Comparison of ENCODE assay signal across 7 mouse cellular contexts in genomic region chr9:96669877-96670276, GRCm38 (mm10). TPM values are rescaled to one million over a fixed set of nuclear protein-coding genes. Genes with fewer than 3 reads are reported as not detected.
A peak's percentile ranks its signal among the peaks of the same experiment; 100 is the strongest.
DNase-seq lines count a peak whose midpoint lies in the region; ATAC-seq lines count a peak whose summit lies in the region.

No protein-coding gene starts in this region.

- no peaks in the 10 kb centered on the region for H3K4me1 ChIP-seq in embryonic facial prominence, embryonic 12.5 days
- H3K4me1 ChIP-seq in limb, embryonic 11.5 days (ENCODE audit: control insufficient read depth, insufficient read depth, low read length) = no peaks in the 10 kb centered on the region
- H3K4me1 ChIP-seq in midbrain, embryonic 14.5 days (ENCODE audit: control insufficient read depth, insufficient read depth, low read length) = no peaks in the 10 kb centered on the region

- DNase-seq in adrenal gland, postnatal 25 days = peak; percentile 94
- peak; percentile 100 for DNase-seq in heart, adult 11 months
- DNase-seq in kidney, adult 18-20 months = peak; percentile 95
- peak; percentile 96 for DNase-seq in limb, embryonic 11.5 days (ENCODE audit: low spot score)
- DNase-seq in midbrain, embryonic 14.5 days = peak; percentile 98
- peak; percentile 85 to 92 for DNase-seq in spleen, adult 18-20 months

- H3K9me3 ChIP-seq in embryonic facial prominence, embryonic 12.5 days = no peaks in the 10 kb centered on the region
- H3K9me3 ChIP-seq in limb, embryonic 11.5 days (ENCODE audit: control insufficient read depth, low read length) = no peaks in the 10 kb centered on the region
- no peaks in the 10 kb centered on the region for H3K9me3 ChIP-seq in midbrain, embryonic 14.5 days (ENCODE audit: control insufficient read depth, low read length)

- no peaks in the 10 kb centered on the region for H3K36me3 ChIP-seq in embryonic facial prominence, embryonic 12.5 days
- no peaks in the 10 kb centered on the region for H3K36me3 ChIP-seq in limb, embryonic 11.5 days (ENCODE audit: control insufficient read depth, insufficient read depth, low read length)
- H3K36me3 ChIP-seq in midbrain, embryonic 14.5 days (ENCODE audit: control insufficient read depth, insufficient read depth, low read length) = no peaks in the 10 kb centered on the region

- peak; percentile 99 for ATAC-seq in embryonic facial prominence, embryonic 12.5 days (ENCODE audit: insufficient number of reproducible peaks, insufficient read depth, low FRiP score, low TSS enrichment)
- ATAC-seq in limb, embryonic 11.5 days (ENCODE audit: insufficient number of reproducible peaks, low FRiP score, low TSS enrichment, low read depth) = peak; percentile 98
- peak; percentile 100 for ATAC-seq in midbrain, embryonic 14.5 days (ENCODE audit: low FRiP score, low TSS enrichment)

- peak overlapping the region; percentile 61 for H3K4me2 ChIP-seq in embryonic facial prominence, embryonic 12.5 days (replicated peaks)
- H3K4me2 ChIP-seq in limb, embryonic 11.5 days (ENCODE audit: low read depth, severe bottlenecking) = peak overlapping the region; percentile 48
- H3K4me2 ChIP-seq in midbrain, embryonic 14.5 days (ENCODE audit: low read length) = peak overlapping the region; percentile 60

- H3K9ac ChIP-seq in embryonic facial prominence, embryonic 12.5 days = no peak overlapping the region
- H3K9ac ChIP-seq in limb, embryonic 11.5 days (ENCODE audit: low read length) = peak overlapping the region; percentile 43; the same call in 1 of the 2 replicates
- H3K9ac ChIP-seq in midbrain, embryonic 14.5 days (replicated peaks; ENCODE audit: low read length) = peak overlapping the region; percentile 42; the same call in 1 of the 2 replicates

- H3K4me3 ChIP-seq in embryonic facial prominence, embryonic 12.5 days = peak overlapping the region; percentile 36
- H3K4me3 ChIP-seq in limb, embryonic 11.5 days (ENCODE audit: low read depth, low read length) = peak overlapping the region; percentile 20; the same call in 1 of the 2 replicates
- H3K4me3 ChIP-seq in midbrain, embryonic 14.5 days (replicated peaks; ENCODE audit: low read depth, low read length) = peak overlapping the region; percentile 37

- no peaks in the 10 kb centered on the region for H3K27me3 ChIP-seq in embryonic facial prominence, embryonic 12.5 days
- H3K27me3 ChIP-seq in limb, embryonic 11.5 days (ENCODE audit: control insufficient read depth, insufficient read depth, low read length) = no peaks in the 10 kb centered on the region
- H3K27me3 ChIP-seq in midbrain, embryonic 14.5 days (ENCODE audit: control insufficient read depth, insufficient read depth, low read length) = no peaks in the 10 kb centered on the region

- H3K27ac ChIP-seq in embryonic facial prominence, embryonic 12.5 days = peak overlapping the region; percentile 79
- H3K27ac ChIP-seq in limb, embryonic 11.5 days (replicated peaks; ENCODE audit: low read depth, low read length) = no peak overlapping the region
- H3K27ac ChIP-seq in midbrain, embryonic 14.5 days (replicated peaks; ENCODE audit: low read depth, low read length) = peak overlapping the region; percentile 85

- 3% methylated on average over 15 of the region's 15 CpGs for WGBS in embryonic facial prominence, embryonic 12.5 days
- WGBS in limb, embryonic 11.5 days = 2% methylated on average over 15 of the region's 15 CpGs
- 2% methylated on average over 15 of the region's 15 CpGs for WGBS in midbrain, embryonic 14.5 days

RNA-seq across cellular contexts. Expression of gene Rasa2, which starts 38.5 kb away (rescaled TPM):
- 9.3 and 15.5 TPM in 2 replicates for total RNA-seq in adrenal gland, postnatal 25 days (2021)
- 22.0 and 23.9 TPM in 2 replicates for polyA plus RNA-seq in embryonic facial prominence, embryonic 12.5 days (2016; fragmentation: Nextera tagmentation; extraction: Ambion mirVana)
- polyA plus RNA-seq in limb, embryonic 11.5 days (2014; fragmentation: Nextera tagmentation; extraction: Ambion mirVana) = 20.1 and 20.6 TPM in 2 replicates
- polyA plus RNA-seq in midbrain, embryonic 14.5 days (2014; fragmentation: Nextera tagmentation; extraction: Ambion mirVana) = 15.7 and 17.9 TPM in 2 replicates
